Mouse (Mus musculus): ENCODE data around the gene Nmrk1.

GRCm38 (mm10) chr19:18600611-18601010 is 31.1 kb upstream of the Nmrk1 start:
- TF ChIP-seq CTCF (IDR thresholded peaks at IDR 0.05; ENCODE audit: low read depth) (no peak), EP300 (IDR thresholded peaks at IDR 0.05; ENCODE audit: low read depth) (no peak)
